Mouse (Mus musculus): Measurements from ENCODE around the gene Gm5890. TPM values are rescaled to one million over a fixed set of nuclear protein-coding genes. Genes with fewer than 3 reads are reported as not detected.
"Not testable (repeated sequence)": the region's sequence is repeated elsewhere in the genome, so short reads cannot be mapped to it uniquely, and the experiment has no call there.

Gm5890 gene
- total RNA-seq (2014; rRNA removed) (not detected in 2 replicates), polyA plus RNA-seq (2015; fragmentation: Nextera tagmentation; extraction: Ambion mirVana) (not detected in 2 replicates)

GRCm38 (mm10) chr7:20262734-20263133 lies at the start of gene Gm5890:
TSS of gene Gm5890 (minus strand) at chr7:20262834.
- no CpG with 5 or more reads among the region's 3 CpGs for WGBS
- H3K4me1 ChIP-seq (ENCODE audit: insufficient read depth, low read length); H3K27me3 ChIP-seq (ENCODE audit: insufficient read depth, low read length); H3K4me3 ChIP-seq (ENCODE audit: low read depth, low read length); H3K27ac ChIP-seq (ENCODE audit: low read depth, low read length); H3K9ac ChIP-seq (replicated peaks; ENCODE audit: low read length, poor library complexity, severe bottlenecking); H3K9me3 ChIP-seq (ENCODE audit: low read length); DNase-seq (ENCODE audit: low spot score); H3K4me2 ChIP-seq (ENCODE audit: low read depth, low read length, poor library complexity, severe bottlenecking); ATAC-seq (ENCODE audit: low FRiP score); H3K36me3 ChIP-seq (ENCODE audit: insufficient read depth, low read length): not testable (repeated sequence)

- not testable (repeated sequence) for ATAC-seq (ENCODE audit: low FRiP score); H3K4me1 ChIP-seq (ENCODE audit: insufficient read depth, low read length); H3K36me3 ChIP-seq (ENCODE audit: insufficient read depth, low read length); H3K27ac ChIP-seq (ENCODE audit: low read depth, low read length); H3K27me3 ChIP-seq (ENCODE audit: insufficient read depth, low read length); H3K4me3 ChIP-seq (ENCODE audit: low read depth, low read length); H3K4me2 ChIP-seq (ENCODE audit: low read depth, low read length, poor library complexity, severe bottlenecking); H3K9ac ChIP-seq (replicated peaks; ENCODE audit: low read length, poor library complexity, severe bottlenecking); DNase-seq (ENCODE audit: low spot score); H3K9me3 ChIP-seq (ENCODE audit: low read length)
- no CpG with 5 or more reads among the region's 2 CpGs for WGBS
These were observed 28.9 kb downstream of the Gm5890 start, which contains the start of gene Gm4498 for GRCm38 (mm10) chr7:20233728-20234127. TSS of gene Gm4498 (minus strand) at chr7:20233828.

Other genes with a start within 250 kb of the Gm5890 start
- not detected in 2 replicates for gene Vmn1r91, start 163.2 kb downstream of the Gm5890 start, total RNA-seq (2014; rRNA removed)
- not detected in 2 replicates for gene Vmn1r91, start 163.2 kb downstream of the Gm5890 start, polyA plus RNA-seq (2015; fragmentation: Nextera tagmentation; extraction: Ambion mirVana)
- not detected in 2 replicates for gene Gm16442, start 140.3 kb downstream of the Gm5890 start, total RNA-seq (2014; rRNA removed)
- gene Gm16442, start 140.3 kb downstream of the Gm5890 start, polyA plus RNA-seq (2015; fragmentation: Nextera tagmentation; extraction: Ambion mirVana), result not detected in 2 replicates
- not detected in 2 replicates for gene Vmn1r93, start 123.7 kb downstream of the Gm5890 start, total RNA-seq (2014; rRNA removed)
- not detected in 2 replicates for gene Vmn1r93, start 123.7 kb downstream of the Gm5890 start, polyA plus RNA-seq (2015; fragmentation: Nextera tagmentation; extraction: Ambion mirVana)
- gene Vmn1r94, start 94.5 kb downstream of the Gm5890 start, total RNA-seq (2014; rRNA removed), result not detected in 2 replicates
- not detected in 2 replicates for gene Vmn1r94, start 94.5 kb downstream of the Gm5890 start, polyA plus RNA-seq (2015; fragmentation: Nextera tagmentation; extraction: Ambion mirVana)
- gene Vmn1r95, start 69.1 kb downstream of the Gm5890 start, total RNA-seq (2014; rRNA removed), result not detected in 2 replicates
- not detected in 2 replicates for gene Vmn1r95, start 69.1 kb downstream of the Gm5890 start, polyA plus RNA-seq (2015; fragmentation: Nextera tagmentation; extraction: Ambion mirVana)
- not detected in 2 replicates for gene Gm6164, start 57.2 kb downstream of the Gm5890 start, total RNA-seq (2014; rRNA removed)
- gene Gm6164, start 57.2 kb downstream of the Gm5890 start, polyA plus RNA-seq (2015; fragmentation: Nextera tagmentation; extraction: Ambion mirVana), result not detected in 2 replicates
- not detected in 2 replicates for gene Gm4498, start 29.0 kb downstream of the Gm5890 start, total RNA-seq (2014; rRNA removed)
- gene Gm4498, start 29.0 kb downstream of the Gm5890 start, polyA plus RNA-seq (2015; fragmentation: Nextera tagmentation; extraction: Ambion mirVana), result not detected in 2 replicates
- not detected in 2 replicates for gene Gm4133, start 71.2 kb upstream of the Gm5890 start, total RNA-seq (2014; rRNA removed)
- gene Gm4133, start 71.2 kb upstream of the Gm5890 start, polyA plus RNA-seq (2015; fragmentation: Nextera tagmentation; extraction: Ambion mirVana), result not detected in 2 replicates
- gene Gm5728, start 112.6 kb upstream of the Gm5890 start, total RNA-seq (2014; rRNA removed), result not detected in 2 replicates
- gene Gm5728, start 112.6 kb upstream of the Gm5890 start, polyA plus RNA-seq (2015; fragmentation: Nextera tagmentation; extraction: Ambion mirVana), result not detected in 2 replicates
- not detected in 2 replicates for gene Vmn1r100, start 155.1 kb upstream of the Gm5890 start, total RNA-seq (2014; rRNA removed)
- gene Vmn1r100, start 155.1 kb upstream of the Gm5890 start, polyA plus RNA-seq (2015; fragmentation: Nextera tagmentation; extraction: Ambion mirVana), result not detected in 2 replicates
- gene Vmn1r101, start 179.8 kb upstream of the Gm5890 start, total RNA-seq (2014; rRNA removed), result not detected in 2 replicates
- not detected in 2 replicates for gene Vmn1r101, start 179.8 kb upstream of the Gm5890 start, polyA plus RNA-seq (2015; fragmentation: Nextera tagmentation; extraction: Ambion mirVana)
- gene Gm10670, start 212.1 kb upstream of the Gm5890 start, total RNA-seq (2014; rRNA removed), result not detected in 2 replicates
- gene Gm10670, start 212.1 kb upstream of the Gm5890 start, polyA plus RNA-seq (2015; fragmentation: Nextera tagmentation; extraction: Ambion mirVana), result not detected in 2 replicates
- not detected in 2 replicates for gene Vmn1r103, start 247.7 kb upstream of the Gm5890 start, total RNA-seq (2014; rRNA removed)
- gene Vmn1r103, start 247.7 kb upstream of the Gm5890 start, polyA plus RNA-seq (2015; fragmentation: Nextera tagmentation; extraction: Ambion mirVana), result not detected in 2 replicates